Mouse (Mus musculus): ENCODE measurements around the gene Olfr506. TPM values are rescaled to one million over a fixed set of nuclear protein-coding genes. Genes with fewer than 3 reads are reported as not detected.

The Olfr506 gene
- not detected for polyA plus RNA-seq (2017; shearing (Covaris generic))

GRCm38 (mm10) chr7:108610487-108610886, at the start of gene Olfr506:
Gene Olfr506, plus strand, starts transcription at chr7:108610787.

GRCm38 (mm10) chr7:108565693-108566092, 44.9 kb upstream of the Olfr506 start, which contains the start of gene Olfr504:
Gene Olfr504, minus strand, starts transcription at chr7:108565793.

GRCm38 (mm10) chr7:108621514-108621913, 10.9 kb downstream of the Olfr506 start, which contains the start of gene Olfr507:
Gene Olfr507, plus strand, starts transcription at chr7:108621814.

DNA sequence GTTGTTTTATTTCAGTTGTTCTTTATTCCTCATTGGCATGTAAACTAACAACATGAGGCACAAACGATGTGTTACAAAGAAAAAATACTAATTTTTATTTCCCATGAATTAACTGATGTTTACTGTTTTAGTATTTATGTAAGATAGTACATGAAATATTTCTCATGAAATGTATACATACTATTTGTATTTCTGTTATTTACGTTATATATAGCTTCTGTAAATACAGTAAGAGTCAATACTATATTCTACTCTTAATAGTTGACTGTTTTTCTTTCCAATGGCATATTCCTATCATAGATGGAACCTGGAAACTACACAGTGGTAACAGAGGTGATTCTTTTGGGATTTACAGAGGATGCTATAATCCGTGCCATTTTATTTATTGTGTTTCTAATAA, 19.1 kb downstream of the Olfr506 start, which contains the start of gene Olfr508:
TSS of gene Olfr508 (plus strand) at position 301 of the 400 bp plus-strand sequence.

DNA sequence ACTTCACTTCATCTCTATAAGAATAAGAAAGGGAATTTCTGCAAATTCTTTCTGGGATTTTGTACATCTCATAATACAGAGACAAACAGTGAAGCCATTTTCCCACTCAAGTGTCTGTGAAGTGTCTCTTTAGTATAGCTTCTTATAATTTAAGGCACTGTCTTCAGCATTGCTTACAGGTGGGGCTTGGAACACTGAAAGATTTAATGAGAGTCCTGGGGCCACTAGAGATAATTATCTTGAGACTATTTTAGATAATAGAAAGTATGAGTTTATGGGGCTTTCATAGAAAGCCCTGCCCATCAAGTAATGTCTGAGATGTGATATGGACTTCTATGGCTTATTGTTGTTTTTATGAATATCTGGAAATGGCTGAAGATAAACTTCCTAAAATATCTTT, 41.2 kb downstream of the Olfr506 start, which contains the start of gene Olfr509:
TSS of gene Olfr509 (minus strand) at position 101 of the 400 bp plus-strand sequence.

Other genes with a start within 250 kb of the Olfr506 start
- gene Olfr494, start 245.5 kb upstream of the Olfr506 start, polyA plus RNA-seq (2017; shearing (Covaris generic)) = not detected
- not detected for gene Olfr495, start 217.6 kb upstream of the Olfr506 start, polyA plus RNA-seq (2017; shearing (Covaris generic))
- gene Olfr497, start 190.4 kb upstream of the Olfr506 start, polyA plus RNA-seq (2017; shearing (Covaris generic)) = not detected
- gene Olfr498, start 145.5 kb upstream of the Olfr506 start, polyA plus RNA-seq (2017; shearing (Covaris generic)) = not detected
- not detected for gene Olfr502, start 85.7 kb upstream of the Olfr506 start, polyA plus RNA-seq (2017; shearing (Covaris generic))
- not detected for gene Olfr503, start 66.3 kb upstream of the Olfr506 start, polyA plus RNA-seq (2017; shearing (Covaris generic))
- gene Olfr504, start 45.0 kb upstream of the Olfr506 start, polyA plus RNA-seq (2017; shearing (Covaris generic)) = not detected
- gene Olfr507, start 11.0 kb downstream of the Olfr506 start, polyA plus RNA-seq (2017; shearing (Covaris generic)) = not detected
- gene Olfr508, start 19.2 kb downstream of the Olfr506 start, polyA plus RNA-seq (2017; shearing (Covaris generic)) = not detected
- not detected for gene Olfr509, start 41.1 kb downstream of the Olfr506 start, polyA plus RNA-seq (2017; shearing (Covaris generic))
- not detected for gene Olfr510, start 55.6 kb downstream of the Olfr506 start, polyA plus RNA-seq (2017; shearing (Covaris generic))
- not detected for gene Olfr512, start 102.5 kb downstream of the Olfr506 start, polyA plus RNA-seq (2017; shearing (Covaris generic))
- gene Olfr513, start 140.2 kb downstream of the Olfr506 start, polyA plus RNA-seq (2017; shearing (Covaris generic)) = not detected
- gene Olfr514, start 215.2 kb downstream of the Olfr506 start, polyA plus RNA-seq (2017; shearing (Covaris generic)) = not detected
- not detected for gene Olfr516, start 239.7 kb downstream of the Olfr506 start, polyA plus RNA-seq (2017; shearing (Covaris generic))